Mouse (Mus musculus): Measurements from ENCODE around the gene Gsdmc4.
"Not testable (repeated sequence)": the region's sequence is repeated elsewhere in the genome, so short reads cannot be mapped to it uniquely, and the experiment has no call there.

The Gsdmc4 gene

GRCm38 (mm10) chr15:63912197-63912596, at the start of gene Gsdmc4:
Gene Gsdmc4, minus strand, starts transcription at chr15:63912297.
- DNase-seq, result not testable (repeated sequence)

- no peak for DNase-seq
Measured at GRCm38 (mm10) chr15:63960542-63960941, 48.4 kb upstream of the Gsdmc4 start.

- no peak for DNase-seq
Measured at GRCm38 (mm10) chr15:63957553-63957952, 45.5 kb upstream of the Gsdmc4 start.

GRCm38 (mm10) chr15:63953256-63953655, 41.2 kb upstream of the Gsdmc4 start:
- no peak for DNase-seq

GRCm38 (mm10) chr15:63941221-63941620, 29.1 kb upstream of the Gsdmc4 start:
- DNase-seq, result no peak

GRCm38 (mm10) chr15:63932656-63933055, 20.6 kb upstream of the Gsdmc4 start:
- DNase-seq, result no peak

GRCm38 (mm10) chr15:63931404-63931803, 19.3 kb upstream of the Gsdmc4 start:
- no peak for DNase-seq

GRCm38 (mm10) chr15:63930107-63931041, 18.3 kb upstream of the Gsdmc4 start:
- DNase-seq, result no peak

GRCm38 (mm10) chr15:63926201-63926600, 14.1 kb upstream of the Gsdmc4 start:
- DNase-seq, result no peak

- no peak for DNase-seq
Measured at GRCm38 (mm10) chr15:63924484-63924883, 12.4 kb upstream of the Gsdmc4 start.

GRCm38 (mm10) chr15:63921618-63922017, 9.5 kb upstream of the Gsdmc4 start:
- DNase-seq, result not testable (repeated sequence)

GRCm38 (mm10) chr15:63919728-63920127, 7.6 kb upstream of the Gsdmc4 start:
- DNase-seq, result not testable (repeated sequence)

GRCm38 (mm10) chr15:63916584-63916983, 4.5 kb upstream of the Gsdmc4 start:
- DNase-seq, result not testable (repeated sequence)

GRCm38 (mm10) chr15:63909896-63910295, 2.2 kb downstream of the Gsdmc4 start:
- DNase-seq, result not testable (repeated sequence)

- DNase-seq, result not testable (repeated sequence)
Measured at GRCm38 (mm10) chr15:63895560-63896353, 16.3 kb downstream of the Gsdmc4 start.

GRCm38 (mm10) chr15:63888440-63888839, 23.7 kb downstream of the Gsdmc4 start:
- DNase-seq, result not testable (repeated sequence)

- DNase-seq, result not testable (repeated sequence)
Measured at GRCm38 (mm10) chr15:63887949-63888348, 24.1 kb downstream of the Gsdmc4 start.

- DNase-seq, result not testable (repeated sequence)
Measured at GRCm38 (mm10) chr15:63878458-63878857, 33.6 kb downstream of the Gsdmc4 start, which contains the start of gene Gsdmc3. Gene Gsdmc3, minus strand, starts transcription at chr15:63878558.

GRCm38 (mm10) chr15:63876160-63876559, 35.9 kb downstream of the Gsdmc4 start:
- DNase-seq, result not testable (repeated sequence)

GRCm38 (mm10) chr15:63861965-63862364, 50.1 kb downstream of the Gsdmc4 start:
- DNase-seq, result not testable (repeated sequence)
